Mouse (Mus musculus): ENCODE measurements around the gene B4galnt4. TPM values are rescaled to one million over a fixed set of nuclear protein-coding genes. Genes with fewer than 3 reads are reported as not detected.
"Not testable (repeated sequence)": the region's sequence is repeated elsewhere in the genome, so short reads cannot be mapped to it uniquely, and the experiment has no call there.

B4galnt4 gene
- 0.15 and 0.34 TPM in 2 replicates for polyA plus RNA-seq (2015; fragmentation: Nextera tagmentation; extraction: Ambion mirVana)

DNA sequence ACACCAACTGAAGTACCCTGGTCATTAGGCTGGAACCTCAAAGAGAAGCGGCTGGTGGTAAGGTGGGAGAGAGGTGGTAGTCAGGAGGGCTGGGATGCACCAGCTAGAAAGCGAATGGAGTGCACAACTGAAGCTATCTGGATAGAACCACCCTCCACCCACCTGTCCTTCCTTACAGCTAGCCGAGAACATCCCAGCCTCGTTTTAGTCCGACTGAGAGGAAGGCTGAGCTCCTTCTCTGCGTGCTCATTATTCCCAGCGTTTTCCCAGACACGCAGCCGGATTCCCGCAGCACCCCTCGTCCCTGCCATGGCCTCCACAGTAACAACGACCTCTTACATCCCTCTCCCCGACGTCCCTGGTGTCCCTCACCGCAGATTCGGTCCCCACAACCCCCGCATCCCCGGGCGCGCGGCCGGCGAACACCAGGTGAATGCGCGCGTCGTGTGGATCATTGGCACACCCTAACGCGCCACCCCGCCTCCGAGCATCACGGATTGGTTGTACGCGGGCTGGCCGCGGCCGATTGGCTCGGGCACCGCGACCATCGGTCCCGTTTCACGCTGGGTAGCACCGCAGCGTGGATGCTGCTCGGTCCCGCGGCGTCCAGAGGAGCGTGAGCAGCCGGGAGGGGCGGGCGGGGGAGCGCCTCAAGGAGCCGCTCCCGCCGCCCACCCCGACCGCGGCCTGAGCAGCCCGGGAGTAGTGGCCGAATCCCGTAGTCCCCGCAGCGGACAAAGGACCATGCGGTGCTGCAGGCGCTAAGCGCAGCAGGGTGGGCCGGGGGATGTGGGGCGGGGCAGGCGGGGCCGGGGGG lies at the start of gene B4galnt4:
B4galnt4 (plus strand) TSS at position 679 of the 817 bp plus-strand sequence.
- peak; percentile 59 for DNase-seq
- no peaks in the 10 kb centered on the region for H3K9me3 ChIP-seq (ENCODE audit: low read length)
- no peak within 1 kb of the TSS for H3K9ac ChIP-seq (replicated peaks)
- peak within 1 kb of the TSS; percentile 40 for H3K4me3 ChIP-seq (ENCODE audit: low read depth, low read length)
- peak within 1 kb of the TSS; percentile 74 for H3K4me2 ChIP-seq (ENCODE audit: low read depth, low read length)
- peak; percentile 59 for ATAC-seq
- 3% methylated on average over 54 of the region's 72 CpGs for WGBS (ENCODE audit: insufficient replicate concordance)
- peaks cover 45% of the 10 kb centered on the region for H3K27me3 ChIP-seq (ENCODE audit: insufficient read depth, low read length)
- H3K27ac ChIP-seq (ENCODE audit: low read depth): no peak within 1 kb of the TSS
- TF ChIP-seq CTCF (IDR thresholded peaks at IDR 0.05; ENCODE audit: low read depth) (no peak), EP300 (IDR thresholded peaks at IDR 0.05; ENCODE audit: low read depth) (no peak)
- peaks cover 24% of the 10 kb centered on the region for H3K4me1 ChIP-seq (ENCODE audit: insufficient read depth)
- H3K36me3 ChIP-seq (replicated peaks; ENCODE audit: insufficient read depth, low read length): no peaks in the 10 kb centered on the region

DNA sequence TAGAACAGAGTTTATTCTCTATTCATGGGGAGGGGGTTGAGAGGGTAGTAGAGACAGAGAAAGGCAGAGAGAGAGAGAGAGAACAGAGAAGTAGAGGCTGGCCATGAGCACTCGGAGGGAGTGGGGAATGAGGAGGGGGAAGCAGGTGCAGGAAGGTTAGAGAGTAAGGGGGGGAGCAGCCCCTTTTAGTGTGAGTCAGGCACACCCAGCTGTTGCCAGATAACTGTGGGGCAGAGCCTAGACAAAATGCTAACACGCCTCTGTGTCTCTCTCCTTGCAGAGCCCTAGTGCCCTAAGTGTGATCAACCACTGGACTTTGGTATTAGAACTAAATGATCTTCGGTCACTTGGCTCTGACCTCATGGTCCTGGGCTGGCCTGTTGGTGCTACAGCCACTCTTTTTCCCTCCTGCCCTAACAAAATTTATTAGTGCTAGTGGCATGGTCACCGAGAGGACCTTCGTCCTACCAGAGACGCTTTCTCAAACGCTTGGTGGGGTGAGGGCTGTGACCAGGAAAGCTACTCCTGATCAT lies 49.6 kb upstream of the B4galnt4 start:
- DNase-seq (peak; percentile 21), ATAC-seq (peak; percentile 20; the same call in 1 of the 2 replicates)
- Histone ChIP-seq H3K4me3 (ENCODE audit: low read depth, low read length) (peak overlapping the region; percentile 52; the same call in 1 of the 2 replicates), H3K9me3 (ENCODE audit: low read length) (no peaks in the 10 kb centered on the region), H3K27me3 (ENCODE audit: insufficient read depth, low read length) (no peaks in the 10 kb centered on the region), H3K9ac (replicated peaks) (peak overlapping the region; percentile 64), H3K4me1 (ENCODE audit: insufficient read depth) (peaks cover 40% of the 10 kb centered on the region), H3K36me3 (replicated peaks; ENCODE audit: insufficient read depth, low read length) (no peaks in the 10 kb centered on the region), H3K4me2 (ENCODE audit: low read depth, low read length) (peak overlapping the region; percentile 62), H3K27ac (ENCODE audit: low read depth) (peak overlapping the region; percentile 87)
- WGBS (ENCODE audit: insufficient replicate concordance): 64% methylated on average over 7 of the region's 7 CpGs
- TF ChIP-seq EP300 (IDR thresholded peaks at IDR 0.05; ENCODE audit: low read depth): no peak
- TF ChIP-seq CTCF (IDR thresholded peaks at IDR 0.05; ENCODE audit: low read depth): no peak

GRCm38 (mm10) chr7:141016707-141017697 lies 43.9 kb upstream of the B4galnt4 start:
- DNase-seq: peak; percentile 46
- H3K4me3 ChIP-seq (ENCODE audit: low read depth, low read length): peak overlapping the region; percentile 39

DNA sequence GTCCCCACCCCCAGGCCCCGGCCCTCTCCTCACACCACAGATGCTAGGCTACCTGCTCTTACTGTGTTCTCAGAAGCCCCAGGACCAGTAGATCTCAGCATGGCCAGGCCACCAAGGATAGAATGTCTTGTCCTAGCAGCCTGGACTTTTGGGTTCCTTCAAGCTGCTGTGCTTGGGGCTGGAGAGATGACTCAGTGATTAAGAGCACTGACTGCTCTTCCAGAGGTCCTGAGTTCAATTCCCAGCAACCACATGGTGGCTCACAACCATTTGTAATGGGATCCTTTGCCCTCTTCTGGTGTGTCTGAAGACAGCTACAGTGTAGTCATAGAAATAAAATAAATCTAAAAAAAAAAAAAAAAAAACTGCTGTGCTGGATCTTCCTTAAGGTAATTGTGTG lies 43.1 kb upstream of the B4galnt4 start, which contains the start of gene Ifitm6:
Ifitm6 (minus strand) TSS at position 101 of the 400 bp plus-strand sequence.
- peak within 1 kb of the TSS; percentile 57 for H3K27ac ChIP-seq (ENCODE audit: low read depth)
- H3K9ac ChIP-seq (replicated peaks); H3K4me1 ChIP-seq (ENCODE audit: insufficient read depth); H3K9me3 ChIP-seq (ENCODE audit: low read length); H3K27me3 ChIP-seq (ENCODE audit: insufficient read depth, low read length); H3K36me3 ChIP-seq (replicated peaks; ENCODE audit: insufficient read depth, low read length); DNase-seq: not testable (repeated sequence)
- ATAC-seq: 0 out of 2 replicates have a peak, but pooled peaks have one; percentile 2
- 87% methylated on average over 1 of the region's 1 CpGs for WGBS (ENCODE audit: insufficient replicate concordance)
- peak within 1 kb of the TSS; percentile 35; the same call in 1 of the 2 replicates for H3K4me2 ChIP-seq (ENCODE audit: low read depth, low read length)
- H3K4me3 ChIP-seq (ENCODE audit: low read depth, low read length): peak within 1 kb of the TSS; percentile 39; the same call in 1 of the 2 replicates

More at GRCm38 (mm10) chr7:141016707-141017697, 43.9 kb upstream of the B4galnt4 start:
- Histone ChIP-seq H3K27ac (ENCODE audit: low read depth) (peak overlapping the region; percentile 56), H3K27me3 (ENCODE audit: insufficient read depth, low read length) (no peaks in the 10 kb centered on the region), H3K4me2 (ENCODE audit: low read depth, low read length) (peak overlapping the region; percentile 35; the same call in 1 of the 2 replicates), H3K4me1 (ENCODE audit: insufficient read depth) (peaks cover 8% of the 10 kb centered on the region), H3K9me3 (ENCODE audit: low read length) (no peaks in the 10 kb centered on the region), H3K36me3 (replicated peaks; ENCODE audit: insufficient read depth, low read length) (no peaks in the 10 kb centered on the region), H3K9ac (replicated peaks) (no peak overlapping the region)
- ATAC-seq: peak; percentile 50
- no peak for TF ChIP-seq EP300 (IDR thresholded peaks at IDR 0.05; ENCODE audit: low read depth)
- TF ChIP-seq CTCF (IDR thresholded peaks at IDR 0.05; ENCODE audit: low read depth): no peak
- WGBS (ENCODE audit: insufficient replicate concordance): 66% methylated on average over 10 of the region's 10 CpGs

DNA sequence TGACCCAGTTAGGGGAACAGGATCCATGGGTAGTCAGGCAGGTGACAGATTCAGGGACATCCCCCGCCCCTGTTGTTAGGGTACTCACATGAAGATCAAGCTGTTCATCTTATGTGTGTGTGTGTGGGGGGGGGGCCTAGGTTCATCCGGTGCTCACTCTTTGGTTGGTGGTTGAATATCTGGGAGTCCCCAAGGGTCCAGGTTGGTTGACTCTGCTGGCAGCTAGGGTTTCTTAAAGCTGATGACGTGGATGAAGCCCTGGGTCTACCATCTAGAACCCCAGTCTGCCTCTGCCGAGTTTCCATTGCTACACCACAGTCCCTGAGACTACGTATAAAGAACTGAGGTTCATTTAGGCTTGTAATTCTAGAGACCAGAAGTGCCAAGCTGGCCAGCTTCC lies 41.9 kb upstream of the B4galnt4 start:
- Histone ChIP-seq H3K36me3 (replicated peaks; ENCODE audit: insufficient read depth, low read length) (no peaks in the 10 kb centered on the region), H3K9ac (replicated peaks) (no peak overlapping the region), H3K9me3 (ENCODE audit: low read length) (no peaks in the 10 kb centered on the region), H3K4me3 (ENCODE audit: low read depth, low read length) (no peak overlapping the region), H3K4me2 (ENCODE audit: low read depth, low read length) (no peak overlapping the region), H3K27ac (ENCODE audit: low read depth) (no peak overlapping the region), H3K27me3 (ENCODE audit: insufficient read depth, low read length) (no peaks in the 10 kb centered on the region), H3K4me1 (ENCODE audit: insufficient read depth) (no peaks in the 10 kb centered on the region)
- TF ChIP-seq CTCF (IDR thresholded peaks at IDR 0.05; ENCODE audit: low read depth): no peak
- TF ChIP-seq EP300 (IDR thresholded peaks at IDR 0.05; ENCODE audit: low read depth): no peak
- ATAC-seq (no peak), DNase-seq (no peak)
- WGBS (ENCODE audit: insufficient replicate concordance): 86% methylated on average over 5 of the region's 5 CpGs
